Mouse (Mus musculus): ENCODE data around the gene Klhl2.

The Klhl2 gene

DNA sequence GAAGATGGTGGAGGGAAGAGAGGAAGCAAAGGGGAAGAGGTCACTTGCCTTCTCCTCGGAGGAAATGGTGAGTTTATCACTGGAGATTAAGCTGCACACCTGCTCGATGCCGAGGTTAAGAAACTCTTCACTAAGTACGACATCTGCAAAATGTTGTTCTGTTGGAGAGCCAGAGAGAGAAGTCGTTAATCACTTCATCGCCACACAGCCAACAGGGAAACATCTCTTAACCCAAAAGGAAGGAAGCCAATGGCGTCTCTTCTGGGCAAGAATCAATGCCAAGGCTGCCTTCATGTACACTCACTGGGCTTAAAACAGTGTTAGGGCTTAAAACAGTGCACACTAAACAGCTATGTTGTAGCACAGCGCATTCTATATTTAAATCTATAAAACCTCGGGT, 85.7 kb downstream of the Klhl2 start:
- DNase-seq, result no peak

DNA sequence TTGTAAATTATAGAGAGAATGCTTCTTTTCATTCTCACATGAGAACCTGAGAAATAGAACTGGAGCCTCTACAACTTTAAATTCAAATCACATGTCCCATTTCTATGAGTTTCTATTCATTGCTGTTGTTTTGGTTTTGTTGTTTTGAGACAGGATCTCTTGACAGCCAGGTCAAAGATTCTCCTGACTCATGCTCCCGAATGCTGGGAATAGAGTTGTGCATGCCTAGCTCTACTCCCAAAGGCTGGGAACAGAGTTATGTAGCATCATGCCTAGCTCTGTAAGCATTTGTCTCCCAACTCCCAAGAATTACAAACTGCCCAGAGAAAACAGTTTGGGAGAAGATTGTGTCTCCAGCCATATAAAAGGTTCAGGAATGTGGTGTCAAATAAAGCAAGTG, 87.1 kb downstream of the Klhl2 start:
- DNase-seq, result no peak

DNA sequence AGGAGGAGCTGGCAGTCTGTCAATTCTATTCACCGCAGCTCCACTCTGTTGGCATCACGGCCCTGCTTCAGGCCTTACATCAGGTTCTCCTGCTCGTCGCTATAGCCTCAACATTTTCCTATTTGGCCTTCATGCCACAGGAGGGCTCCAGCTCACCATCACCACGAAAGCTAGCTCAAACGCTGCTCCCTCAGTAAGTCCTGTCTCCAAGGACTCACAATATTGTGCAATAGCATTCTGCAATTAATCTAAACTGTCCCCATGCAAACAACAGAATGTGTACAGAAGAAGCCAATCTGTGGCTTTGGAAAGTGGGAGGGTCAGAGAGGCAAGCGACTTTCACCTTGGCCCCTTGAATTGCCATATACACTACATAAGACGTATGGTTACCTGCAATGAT, 88.4 kb downstream of the Klhl2 start:
- peak; percentile 48 for DNase-seq

DNA sequence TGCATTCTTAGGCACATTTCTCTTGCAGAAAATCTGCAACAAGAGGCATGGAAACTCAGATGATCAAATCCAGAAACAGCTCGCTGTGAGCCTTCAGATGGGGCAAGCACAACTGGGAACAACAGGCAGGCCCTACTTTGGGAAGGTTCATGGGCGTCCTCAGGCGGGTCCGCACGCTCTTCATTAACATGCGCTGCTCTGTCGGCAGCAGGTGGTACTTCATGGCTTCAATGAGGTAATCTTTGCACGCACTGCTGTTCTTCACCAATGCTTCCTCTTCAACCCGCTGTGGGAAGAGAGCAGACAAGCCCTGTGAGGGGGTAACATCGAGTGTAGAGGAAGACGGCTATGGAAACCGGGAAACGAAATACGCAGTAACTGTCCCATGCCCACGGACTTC, 91.9 kb downstream of the Klhl2 start:
- no peak for DNase-seq

DNA sequence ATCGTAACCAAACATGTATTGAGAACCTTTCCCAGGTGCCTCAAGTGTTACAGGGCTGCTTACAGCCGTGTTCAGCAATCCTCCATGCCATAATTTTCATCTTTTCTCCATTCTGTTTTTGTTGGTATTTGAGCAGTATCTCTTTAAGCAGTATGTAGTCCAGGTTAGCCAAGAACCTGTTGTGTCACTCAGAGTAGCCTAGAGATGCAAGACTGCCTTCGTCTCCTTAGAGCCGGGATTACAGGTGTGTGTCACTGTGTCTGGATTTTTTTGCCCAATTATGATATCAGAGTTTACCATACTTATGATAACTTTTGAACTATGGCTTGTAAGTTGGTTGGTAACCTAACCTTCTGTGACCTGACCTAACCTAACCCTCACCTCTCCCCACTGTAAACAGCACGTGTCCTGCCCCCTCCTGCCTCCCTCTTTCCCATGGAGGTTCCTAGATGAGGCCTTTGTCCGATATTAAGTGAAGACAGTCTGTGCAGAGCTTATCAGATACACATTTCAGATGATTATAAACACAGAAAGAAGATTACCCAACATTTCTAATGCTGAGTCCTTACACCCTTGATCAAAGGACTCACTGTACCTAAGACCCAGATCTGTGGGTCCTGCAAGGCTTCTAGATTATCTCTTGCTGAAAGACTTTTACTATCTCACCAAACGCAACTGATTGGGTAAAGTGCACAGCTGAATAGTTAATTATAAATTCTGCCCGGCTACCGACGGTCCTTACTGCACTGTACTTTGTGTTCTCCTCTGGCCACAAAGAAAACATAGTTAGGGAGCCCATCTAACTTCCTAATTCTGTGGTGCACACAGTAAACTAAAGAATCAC, 103.4 kb downstream of the Klhl2 start:
- no peak for DNase-seq

DNA sequence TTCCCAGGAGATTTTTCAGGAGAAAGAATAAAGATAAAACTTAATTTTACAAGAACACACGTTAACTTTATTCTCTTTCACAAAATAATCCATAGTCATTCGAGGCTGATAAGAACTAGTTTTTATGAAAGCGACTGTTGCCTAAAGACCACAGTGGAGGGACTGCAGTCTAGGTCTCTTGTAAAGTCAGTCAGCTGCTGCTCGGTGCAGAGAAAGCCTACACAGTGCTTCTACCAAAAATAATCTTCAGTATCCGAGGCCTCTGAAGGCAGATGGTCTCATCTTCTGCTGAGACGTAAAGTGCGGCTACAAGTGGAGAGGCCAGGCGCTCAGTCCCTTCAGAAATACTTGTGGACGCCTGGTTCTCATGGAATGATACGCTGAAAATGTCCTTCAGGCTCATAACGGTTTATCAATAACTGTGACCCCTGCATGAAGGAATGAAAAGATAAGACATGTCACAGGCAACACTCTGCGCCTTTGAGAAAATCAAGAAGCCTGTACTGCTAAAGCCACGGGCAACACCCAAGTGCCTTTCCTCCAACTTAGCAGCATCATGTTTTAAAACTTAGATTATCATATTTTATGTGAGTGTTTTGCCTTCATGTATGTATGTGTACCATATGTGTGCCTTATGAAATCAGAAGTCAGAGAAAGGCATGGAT, 109.1 kb downstream of the Klhl2 start:
- no peak for DNase-seq

DNA sequence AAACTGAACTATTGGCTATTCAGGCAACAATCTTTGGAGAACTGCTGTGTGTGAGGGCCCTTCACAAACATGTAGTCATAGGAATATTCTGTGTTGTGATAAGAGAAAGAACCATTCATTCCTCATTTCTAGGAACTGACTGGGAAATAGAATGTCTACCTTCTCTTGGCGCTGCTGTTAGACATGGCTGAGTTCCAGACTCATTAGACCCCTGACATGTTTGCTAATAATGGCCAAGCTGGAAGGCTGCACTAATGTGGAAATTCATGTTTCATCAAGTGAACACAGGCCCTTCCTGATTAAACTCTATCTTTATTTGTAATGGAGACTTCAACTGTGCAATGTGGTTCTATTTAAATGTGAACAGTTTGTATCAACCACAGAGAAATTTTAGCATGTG, 110.9 kb downstream of the Klhl2 start:
- DNase-seq, result no peak

DNA sequence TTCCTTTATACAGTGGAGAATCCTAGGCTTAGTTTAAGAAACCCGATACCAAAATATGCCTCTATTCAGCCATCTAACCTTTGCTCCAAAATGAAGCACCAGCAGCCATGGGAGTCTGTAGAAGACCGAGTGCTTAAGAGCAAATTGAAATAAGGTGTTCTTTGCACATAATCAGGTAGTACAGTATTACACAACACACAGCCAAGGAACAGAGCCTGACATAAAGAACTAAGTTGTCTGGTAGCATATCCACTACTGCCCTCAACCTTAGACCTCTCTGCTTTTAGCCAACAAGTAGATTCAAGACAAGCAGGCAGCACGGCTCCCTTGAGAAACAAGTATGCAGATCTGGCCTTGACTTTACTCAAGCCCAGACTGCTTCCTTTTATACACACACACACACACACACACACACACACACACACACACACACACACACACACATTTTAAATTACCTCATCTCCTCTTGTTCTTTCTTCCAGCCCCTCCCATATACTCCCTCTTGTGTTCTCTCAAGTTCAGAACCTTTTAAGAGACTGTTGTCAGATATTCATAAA, 113.0 kb downstream of the Klhl2 start:
- DNase-seq, result no peak

DNA sequence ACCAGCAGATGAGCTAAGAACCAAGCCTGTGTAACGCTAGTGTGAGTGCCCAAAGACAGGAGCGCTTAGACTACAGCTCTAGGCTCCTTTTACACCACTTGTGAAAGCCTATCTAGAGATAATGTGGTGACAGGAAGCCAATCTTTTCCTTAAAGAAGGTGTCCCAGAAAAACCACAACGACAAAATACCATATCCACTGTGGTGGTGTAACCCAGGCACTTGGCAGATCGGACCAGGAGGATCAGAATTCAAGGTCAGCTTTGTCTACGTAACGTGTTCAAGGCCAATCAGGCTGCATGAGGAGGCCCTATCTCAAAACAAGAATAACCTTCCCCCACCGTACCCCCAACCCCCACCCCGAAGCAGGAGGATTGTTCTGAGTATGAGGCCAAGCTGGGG, 114.7 kb downstream of the Klhl2 start:
- no peak for DNase-seq

DNA sequence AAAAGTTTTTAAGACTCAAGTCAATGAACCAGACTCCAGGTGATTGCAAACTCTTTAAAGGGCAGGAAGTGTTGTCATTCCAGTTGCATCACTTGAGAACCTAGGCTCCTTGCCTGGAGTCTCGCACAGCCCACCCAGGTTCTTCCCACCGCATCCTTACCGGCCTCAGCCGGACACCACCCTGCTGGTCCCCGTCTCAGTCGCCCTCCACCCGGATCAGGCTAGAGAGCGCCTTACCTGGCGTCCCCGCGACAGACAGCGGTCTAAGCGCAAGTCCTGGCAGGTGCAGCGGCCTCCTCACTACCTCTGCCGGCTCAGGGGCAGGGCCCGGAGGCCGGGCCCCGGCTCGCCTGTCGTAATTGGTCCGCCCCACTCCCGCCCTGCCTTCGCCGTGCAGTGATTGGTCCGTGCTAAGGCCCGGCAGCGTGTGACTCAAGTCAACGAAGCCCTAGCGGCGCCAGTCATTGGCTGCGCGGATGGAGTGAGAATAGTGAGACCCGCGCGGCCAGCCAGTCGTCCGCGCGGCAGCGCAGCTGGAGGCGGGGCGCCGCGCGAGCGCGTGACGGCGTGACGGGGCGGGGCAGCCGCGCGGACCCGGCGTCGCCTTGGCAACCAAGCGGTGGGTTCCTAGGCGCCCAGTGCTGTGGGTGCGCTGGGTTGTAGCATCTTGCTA, 116.4 kb downstream of the Klhl2 start, which contains the start of gene Msmo1:
Gene Msmo1, minus strand, starts transcription at position 522 of the 673 bp plus-strand sequence.
- peak; percentile 98 for DNase-seq

DNA sequence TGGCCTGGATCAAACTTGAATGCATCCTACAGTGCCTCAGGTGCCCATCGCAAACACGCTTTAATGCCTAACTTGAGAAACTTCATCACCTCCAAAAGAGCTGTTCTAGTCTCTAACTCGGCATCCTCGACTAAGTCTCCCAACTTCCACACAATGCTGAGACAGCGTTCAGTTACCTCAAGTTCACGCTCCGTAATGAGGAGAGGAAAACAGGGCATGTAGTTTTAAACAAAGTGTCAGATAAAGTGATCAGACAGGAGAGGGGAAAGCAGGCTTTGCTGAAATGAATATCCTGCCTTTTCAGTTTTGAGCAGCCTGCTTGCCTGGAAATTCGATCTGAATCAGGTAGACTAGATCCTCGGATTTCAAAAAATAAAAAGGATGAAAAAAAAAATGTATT, 117.2 kb downstream of the Klhl2 start:
- no peak for DNase-seq

DNA sequence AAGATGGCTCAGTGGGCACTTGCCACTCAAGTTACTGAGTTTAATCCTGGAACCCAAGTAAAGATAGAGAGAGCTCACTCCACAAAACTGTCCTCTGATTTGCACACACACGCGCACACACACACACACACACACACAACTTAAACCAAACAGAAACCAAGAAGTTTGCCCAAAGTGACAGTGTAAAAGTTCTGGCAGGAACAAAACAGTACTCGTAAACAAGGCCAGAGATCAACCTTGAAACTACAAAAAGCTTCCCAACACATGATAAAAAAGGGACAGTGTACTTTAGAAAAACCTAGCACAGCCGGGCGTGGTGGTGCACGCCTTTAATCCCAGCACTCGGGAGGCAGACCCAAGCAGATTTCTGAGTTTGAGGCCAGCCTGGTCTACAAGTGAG, 121.7 kb downstream of the Klhl2 start:
- DNase-seq, result no peak

DNA sequence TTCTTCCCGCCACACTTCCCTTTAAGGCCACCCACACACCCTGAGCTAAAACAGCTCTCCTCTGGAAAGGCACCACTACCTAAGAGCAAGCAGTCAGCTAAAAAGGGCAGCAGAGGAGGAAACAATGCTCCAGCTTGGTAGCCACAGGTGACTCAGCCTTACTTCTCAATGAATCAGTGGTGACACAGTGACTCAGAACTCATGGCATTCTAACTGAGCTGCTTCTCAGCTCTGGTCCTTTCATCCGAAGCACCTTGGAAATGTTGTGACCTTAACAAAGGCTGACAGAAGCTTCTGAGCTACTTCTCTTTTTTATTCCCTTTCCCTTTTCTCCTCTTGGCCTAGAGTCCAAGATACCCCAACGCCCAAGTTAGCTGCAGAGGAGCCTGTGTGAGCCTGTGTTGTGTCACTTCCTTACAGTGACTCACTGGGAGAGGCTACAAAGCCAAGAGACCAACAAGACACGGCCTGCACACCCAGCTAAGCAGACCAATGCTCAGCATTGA, 123.6 kb downstream of the Klhl2 start:
- DNase-seq, result no peak

DNA sequence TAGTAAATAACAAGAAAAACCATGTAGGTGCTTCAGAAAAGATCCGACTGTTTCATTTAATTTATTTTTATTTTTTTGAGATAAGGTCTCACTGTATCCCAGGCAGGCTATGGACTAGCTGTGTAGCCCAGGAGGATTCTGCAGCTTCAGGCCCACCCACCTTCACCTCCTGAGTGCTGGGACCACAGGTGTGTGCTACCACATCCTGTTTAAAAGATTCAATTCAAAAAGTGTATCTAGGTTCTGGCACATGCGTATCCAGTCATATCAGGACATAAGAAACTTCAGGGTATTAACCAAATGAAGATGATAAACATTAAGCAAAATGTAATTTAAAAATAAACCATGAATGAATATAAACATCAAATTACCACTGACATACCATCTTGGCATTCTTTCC, 126.6 kb downstream of the Klhl2 start:
- DNase-seq, result no peak

DNA sequence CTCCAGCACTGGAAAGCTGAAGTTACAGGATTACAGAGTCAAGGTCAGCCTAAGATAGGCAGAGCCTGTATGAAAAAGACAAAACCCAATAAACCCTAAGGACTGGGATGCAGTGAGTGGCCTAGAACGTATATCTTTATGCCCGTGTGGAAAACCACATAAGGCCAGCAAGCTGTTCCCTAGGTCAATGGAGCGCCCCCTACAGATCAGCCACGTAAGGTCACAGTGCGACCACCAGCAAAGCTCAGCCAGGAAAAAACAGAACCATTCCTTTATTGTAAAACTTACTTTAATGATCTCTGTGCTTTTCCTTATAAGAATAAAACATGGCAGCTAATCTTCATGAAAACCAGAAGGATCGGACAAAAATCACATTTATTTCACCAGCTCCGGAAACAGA, 131.9 kb downstream of the Klhl2 start:
- no peak for DNase-seq

DNA sequence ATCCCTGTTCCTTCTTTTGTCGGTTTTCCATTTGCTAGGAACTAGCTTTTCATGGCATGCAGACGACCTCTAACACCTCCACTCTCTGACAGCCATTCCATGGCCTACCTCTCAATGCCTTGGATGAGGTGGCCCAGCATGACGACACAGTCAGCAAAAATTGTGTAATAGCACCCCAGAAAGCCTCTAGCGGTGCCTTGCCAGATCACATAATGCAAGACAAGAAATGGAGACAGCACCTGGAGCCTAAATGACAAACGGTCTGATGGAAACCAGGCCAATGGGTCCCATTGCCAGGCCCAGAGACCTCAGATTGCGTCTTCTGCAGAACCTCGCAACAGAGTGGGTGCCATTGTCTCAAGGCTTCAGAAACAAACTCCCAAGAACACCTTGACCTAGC, 137.3 kb downstream of the Klhl2 start:
- no peak for DNase-seq

DNA sequence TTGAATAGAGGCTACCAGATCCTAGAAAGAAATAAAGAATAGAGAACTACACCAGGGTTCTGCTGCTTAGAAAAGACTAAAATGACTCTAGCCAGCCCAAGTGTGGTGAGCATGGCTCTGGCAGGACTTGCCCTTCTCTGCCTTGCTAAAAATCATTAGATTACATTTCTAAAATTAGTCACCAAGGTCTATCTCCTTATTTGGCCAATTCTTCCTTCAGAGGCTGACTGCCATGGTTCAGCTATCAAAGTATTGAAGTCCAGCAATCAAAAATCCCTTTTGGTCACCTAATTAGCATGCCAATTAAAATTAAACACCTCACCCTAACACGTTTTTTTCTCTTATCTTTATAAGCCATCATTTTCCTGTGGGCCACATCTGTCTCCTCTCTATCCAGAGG, 138.3 kb downstream of the Klhl2 start:
- DNase-seq, result no peak

DNA sequence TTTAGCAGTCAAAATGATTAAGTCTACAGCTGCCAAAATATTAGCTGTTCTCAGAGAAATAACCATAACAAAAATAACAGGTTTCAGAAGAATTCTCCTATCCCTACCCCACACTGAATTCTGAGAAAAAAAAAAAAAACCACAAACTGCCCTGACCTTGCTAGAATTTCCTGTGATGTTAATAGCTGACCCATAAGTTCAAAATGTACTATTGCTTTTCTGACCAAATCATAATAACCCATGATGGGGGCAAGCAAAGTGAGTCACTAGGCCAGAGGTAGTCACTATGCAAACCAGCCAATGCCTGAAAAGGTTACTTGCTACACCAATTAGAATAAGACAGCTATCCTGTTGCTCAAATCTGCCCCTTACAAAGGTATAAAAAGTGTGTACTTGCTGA, 142.3 kb downstream of the Klhl2 start:
- no peak for DNase-seq

DNA sequence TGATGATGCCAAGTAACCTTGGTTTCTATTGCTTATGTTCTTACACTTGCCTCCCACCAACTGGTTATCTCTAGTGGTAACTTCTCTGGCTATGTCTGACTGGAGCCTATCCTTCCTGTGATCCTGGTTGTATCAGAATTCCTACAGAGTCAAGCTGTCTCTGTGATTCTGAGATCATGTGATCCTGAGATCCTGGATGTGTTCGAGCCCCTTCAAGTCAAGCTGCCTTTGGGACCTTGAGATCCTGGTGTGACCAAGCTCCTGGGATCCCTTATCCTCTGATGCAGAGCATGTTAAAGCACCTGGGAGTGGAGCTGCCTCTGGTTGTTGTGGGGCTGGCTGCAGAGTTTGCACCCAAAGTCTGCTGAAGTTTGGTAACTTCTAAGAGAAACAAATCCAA, 146.6 kb downstream of the Klhl2 start:
- no peak for DNase-seq

DNA sequence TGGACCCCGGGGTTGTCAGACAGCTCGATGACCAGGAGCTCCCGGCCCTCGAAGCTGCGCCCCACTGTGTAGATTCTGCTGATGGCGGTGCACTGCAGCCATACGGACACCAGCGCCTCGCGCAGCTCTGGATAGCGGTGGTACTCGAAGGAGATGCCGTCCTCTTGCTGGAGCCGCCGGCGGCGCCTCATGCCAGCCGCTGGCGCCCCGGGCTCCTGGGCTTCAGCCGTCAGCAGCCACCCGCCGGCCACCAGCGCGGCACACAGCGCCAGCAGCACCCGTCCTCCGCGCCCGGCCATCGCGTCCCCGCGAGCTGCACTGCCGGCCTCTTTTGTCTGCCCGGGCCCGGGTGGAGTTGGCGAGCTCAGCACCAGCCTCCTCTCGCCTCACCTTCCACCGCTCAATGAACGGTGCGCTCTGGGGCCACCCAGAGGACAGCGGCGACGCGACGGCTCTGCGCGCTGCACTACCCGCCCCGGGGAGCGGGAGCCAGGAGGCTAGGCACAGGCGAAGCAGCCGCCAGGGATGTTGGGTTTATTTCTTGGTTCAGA, 157.1 kb downstream of the Klhl2 start, which contains the start of gene Cpe:
Gene Cpe, minus strand, starts transcription at position 404 of the 551 bp plus-strand sequence.
- DNase-seq, result peak; percentile 93

DNA sequence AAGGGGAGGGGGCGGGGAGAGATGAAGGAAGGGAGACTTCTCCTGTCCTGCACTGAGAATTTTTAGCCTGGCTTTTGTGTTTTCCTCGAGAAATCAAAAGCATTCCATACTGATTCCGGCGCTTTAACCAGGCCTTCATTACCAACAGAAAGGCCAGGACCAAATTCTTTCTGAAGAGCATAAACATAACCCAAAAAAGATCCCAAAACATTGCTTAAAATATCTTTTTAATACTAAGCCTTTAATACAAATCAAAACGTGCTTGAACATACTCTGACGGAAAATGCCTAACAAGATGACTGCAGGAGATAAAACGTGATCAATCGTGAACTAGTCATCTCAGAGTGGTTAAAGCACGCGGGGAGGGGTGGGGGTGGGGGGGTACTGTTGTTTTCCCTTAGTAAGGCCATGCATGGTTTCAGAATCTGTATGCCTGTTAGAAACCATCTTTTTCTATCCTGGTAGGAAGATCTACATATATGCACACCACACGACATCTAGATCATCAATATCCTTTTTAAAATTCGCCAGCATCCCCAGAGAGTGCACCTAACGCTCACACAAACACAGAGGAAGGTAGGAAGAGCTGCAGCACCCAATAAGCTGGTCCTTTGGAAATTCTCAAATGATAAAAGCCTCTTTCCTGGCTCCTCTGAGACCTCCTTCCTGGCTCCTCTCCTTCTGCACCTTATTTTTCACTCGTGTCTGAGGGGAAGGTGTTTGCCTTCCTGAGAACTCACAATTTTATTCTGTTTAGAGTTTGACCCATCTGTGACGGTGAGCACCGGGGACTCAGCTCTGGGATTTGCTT, 158.0 kb downstream of the Klhl2 start:
- DNase-seq, result no peak

DNA sequence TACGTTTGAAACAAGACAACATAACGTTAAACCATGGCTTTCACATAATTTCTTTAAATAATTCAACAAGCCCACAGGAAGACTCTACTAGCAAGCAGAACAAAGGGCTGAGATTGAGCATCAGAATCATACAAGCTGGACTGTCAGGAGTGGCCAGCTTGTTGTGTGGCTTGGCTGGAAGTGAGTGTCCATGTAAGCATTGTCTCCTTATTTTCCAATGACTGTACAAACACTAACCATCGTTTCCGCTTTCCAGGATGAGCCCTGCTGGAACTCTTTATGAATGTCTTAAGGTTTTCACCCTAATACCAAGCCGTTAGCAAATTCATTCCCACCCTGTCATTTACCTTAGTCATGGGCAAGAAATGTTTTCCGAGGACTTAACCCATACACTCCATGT, 159.0 kb downstream of the Klhl2 start:
- no peak for DNase-seq
